Mouse (Mus musculus): ENCODE results near the gene Fbxo17. TPM values are rescaled to one million over a fixed set of nuclear protein-coding genes. Genes with fewer than 3 reads are reported as not detected.

Fbxo17 gene
- polyA plus RNA-seq, 1 experiment from 2014 or later = 10.9 TPM

DNA sequence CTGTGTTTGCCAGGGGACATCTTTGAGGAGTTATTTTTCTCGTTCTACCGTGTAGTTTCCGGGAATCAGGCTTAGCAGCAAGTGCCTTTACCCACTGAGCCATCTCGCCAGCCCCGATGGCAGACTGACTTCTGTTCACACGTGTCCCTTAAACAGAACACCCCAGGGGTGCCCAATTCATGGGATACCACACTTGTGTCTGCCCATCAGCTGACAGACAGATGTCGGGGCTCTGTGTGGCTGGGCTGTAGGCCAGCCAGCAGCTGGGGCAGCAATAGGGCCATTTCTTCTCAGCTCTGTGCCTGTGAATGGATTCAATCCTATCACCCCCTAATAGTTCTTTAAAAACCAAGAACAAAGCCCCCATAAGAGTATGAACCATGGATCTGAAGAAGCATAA, 58.5 kb downstream of the Fbxo17 start:
- Histone ChIP-seq H3K27me3 (replicated peaks; ENCODE audit: insufficient read depth, low read length) (no peaks in the 10 kb centered on the region), H3K36me3 (ENCODE audit: insufficient read depth, low read length) (no peaks in the 10 kb centered on the region), H3K4me2 (replicated peaks; ENCODE audit: low read depth, low read length) (no peak overlapping the region), H3K4me1 (ENCODE audit: insufficient read depth, low read depth, low read length) (no peaks in the 10 kb centered on the region), H3K4me3 (ENCODE audit: low read depth, low read length) (no peak overlapping the region), H3K9ac (replicated peaks; ENCODE audit: low read depth) (no peak overlapping the region), H3K27ac (ENCODE audit: low read length) (no peak overlapping the region), H3K9me3 (ENCODE audit: low read length) (no peaks in the 10 kb centered on the region)
- WGBS = 90% methylated on average over 7 of the region's 7 CpGs
- TF ChIP-seq CTCF (IDR thresholded peaks at IDR 0.05) (no peak), EP300 (IDR thresholded peaks at IDR 0.05) (no peak)
- ATAC-seq (no peak), DNase-seq (ENCODE audit: low spot score) (no peak)

- Histone ChIP-seq H3K4me1 (ENCODE audit: insufficient read depth, low read depth, low read length) (no peaks in the 10 kb centered on the region), H3K27me3 (replicated peaks; ENCODE audit: insufficient read depth, low read length) (no peaks in the 10 kb centered on the region), H3K9me3 (ENCODE audit: low read length) (no peaks in the 10 kb centered on the region), H3K9ac (replicated peaks; ENCODE audit: low read depth) (no peak overlapping the region), H3K27ac (ENCODE audit: low read length) (no peak overlapping the region), H3K4me3 (ENCODE audit: low read depth, low read length) (no peak overlapping the region), H3K36me3 (ENCODE audit: insufficient read depth, low read length) (no peaks in the 10 kb centered on the region), H3K4me2 (replicated peaks; ENCODE audit: low read depth, low read length) (no peak overlapping the region)
- WGBS = 82% methylated on average over 9 of the region's 9 CpGs
- DNase-seq (ENCODE audit: low spot score) = no peak
- ATAC-seq = no peak
- no peak for TF ChIP-seq CTCF (IDR thresholded peaks at IDR 0.05)
- no peak for TF ChIP-seq EP300 (IDR thresholded peaks at IDR 0.05)
These were observed 62.2 kb downstream of the Fbxo17 start for GRCm38 (mm10) chr7:28778825-28779224.

DNA sequence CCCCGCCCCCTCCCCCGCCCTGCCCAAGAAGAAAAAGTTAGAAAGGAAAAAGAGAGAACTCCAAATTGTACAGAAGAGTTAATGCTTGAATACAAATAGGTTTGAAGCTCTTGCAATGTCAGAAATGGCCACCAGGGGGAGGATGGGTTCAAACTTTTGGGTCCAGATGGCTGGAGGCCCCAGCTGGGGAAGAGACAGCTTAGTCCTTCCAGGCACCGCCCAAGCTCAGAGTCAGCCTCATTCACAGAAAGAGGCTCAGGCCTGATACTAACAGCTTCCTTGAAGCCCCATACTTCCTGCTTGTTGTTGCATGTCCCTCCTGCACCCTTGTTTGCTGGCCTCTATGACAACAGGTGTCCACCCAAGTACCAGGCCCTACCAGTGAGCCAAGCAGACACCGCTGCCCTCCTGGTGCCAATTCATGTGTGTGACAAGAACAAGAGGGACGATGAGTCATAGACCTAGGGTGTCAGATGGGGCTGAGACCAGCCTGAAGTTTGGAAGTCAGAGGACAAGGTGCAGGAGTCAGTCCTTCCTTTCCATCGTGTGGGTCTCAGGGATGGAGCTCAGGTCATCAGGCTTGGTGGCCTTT, 63.6 kb downstream of the Fbxo17 start:
- H3K27ac ChIP-seq (ENCODE audit: low read length) = no peak overlapping the region
- TF ChIP-seq CTCF (IDR thresholded peaks at IDR 0.05) (peak; percentile 84), EP300 (IDR thresholded peaks at IDR 0.05) (peak; percentile 20; the same call in 1 of the 2 replicates)
- H3K4me3 ChIP-seq (ENCODE audit: low read depth, low read length) = no peak overlapping the region

GRCm38 (mm10) chr7:28780857-28781256, 64.3 kb downstream of the Fbxo17 start:
- H3K27ac ChIP-seq (ENCODE audit: low read length) = no peak overlapping the region
- WGBS = 72% methylated on average over 7 of the region's 7 CpGs

More for the DNA sequence above, 63.6 kb downstream of the Fbxo17 start:
- no peaks in the 10 kb centered on the region for H3K4me1 ChIP-seq (ENCODE audit: insufficient read depth, low read depth, low read length)
- 45% methylated on average over 6 of the region's 6 CpGs for WGBS
- no peaks in the 10 kb centered on the region for H3K27me3 ChIP-seq (replicated peaks; ENCODE audit: insufficient read depth, low read length)
- H3K36me3 ChIP-seq (ENCODE audit: insufficient read depth, low read length) = no peaks in the 10 kb centered on the region; the same call in none of the 2 replicates
- H3K9ac ChIP-seq (replicated peaks; ENCODE audit: low read depth) = no peak overlapping the region
- no peak overlapping the region for H3K4me2 ChIP-seq (replicated peaks; ENCODE audit: low read depth, low read length)
- ATAC-seq (peak; percentile 83), DNase-seq (ENCODE audit: low spot score) (peak; percentile 92)
- H3K9me3 ChIP-seq (ENCODE audit: low read length) = no peaks in the 10 kb centered on the region

DNA sequence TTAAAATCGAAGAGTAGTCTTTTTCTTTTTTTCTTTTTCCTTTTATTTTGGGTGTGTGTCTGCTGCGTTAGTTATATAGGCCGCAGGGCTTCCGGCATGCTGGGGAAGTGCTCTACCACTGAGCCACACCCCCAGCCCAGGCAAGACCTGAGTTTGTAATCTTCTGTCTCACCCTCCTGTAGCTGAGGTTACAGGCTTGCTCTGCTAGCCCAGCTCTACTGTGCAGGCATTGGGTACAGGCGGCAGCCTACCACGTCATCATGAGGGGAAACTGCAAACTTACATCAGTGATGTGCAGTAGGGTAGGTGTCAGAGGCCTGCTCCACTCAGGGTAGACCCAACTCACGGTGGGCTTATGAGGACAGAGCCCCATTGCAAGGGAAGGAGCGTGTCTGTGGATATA, 64.7 kb downstream of the Fbxo17 start:
- no peaks in the 10 kb centered on the region for H3K4me1 ChIP-seq (ENCODE audit: insufficient read depth, low read depth, low read length)
- H3K27ac ChIP-seq (ENCODE audit: low read length) = no peak overlapping the region
- H3K27me3 ChIP-seq (replicated peaks; ENCODE audit: insufficient read depth, low read length) = no peaks in the 10 kb centered on the region
- no peak for TF ChIP-seq EP300 (IDR thresholded peaks at IDR 0.05)
- no peak for TF ChIP-seq CTCF (IDR thresholded peaks at IDR 0.05)
- H3K4me2 ChIP-seq (replicated peaks; ENCODE audit: low read depth, low read length) = no peak overlapping the region
- ATAC-seq (no peak), DNase-seq (ENCODE audit: low spot score) (no peak)
- no peak overlapping the region for H3K4me3 ChIP-seq (ENCODE audit: low read depth, low read length)
- 85% methylated on average over 8 of the region's 8 CpGs for WGBS
- H3K9me3 ChIP-seq (ENCODE audit: low read length) = no peaks in the 10 kb centered on the region
- no peaks in the 10 kb centered on the region; the same call in none of the 2 replicates for H3K36me3 ChIP-seq (ENCODE audit: insufficient read depth, low read length)
- H3K9ac ChIP-seq (replicated peaks; ENCODE audit: low read depth) = no peak overlapping the region

More at GRCm38 (mm10) chr7:28780857-28781256, 64.3 kb downstream of the Fbxo17 start:
- no peaks in the 10 kb centered on the region for H3K9me3 ChIP-seq (ENCODE audit: low read length)
- H3K4me3 ChIP-seq (ENCODE audit: low read depth, low read length) = no peak overlapping the region
- no peak overlapping the region for H3K4me2 ChIP-seq (replicated peaks; ENCODE audit: low read depth, low read length)
- TF ChIP-seq EP300 (IDR thresholded peaks at IDR 0.05) = no peak
- TF ChIP-seq CTCF (IDR thresholded peaks at IDR 0.05) = no peak
- no peaks in the 10 kb centered on the region for H3K4me1 ChIP-seq (ENCODE audit: insufficient read depth, low read depth, low read length)
- no peaks in the 10 kb centered on the region for H3K27me3 ChIP-seq (replicated peaks; ENCODE audit: insufficient read depth, low read length)
- H3K9ac ChIP-seq (replicated peaks; ENCODE audit: low read depth) = no peak overlapping the region
- no peak for DNase-seq (ENCODE audit: low spot score)
- H3K36me3 ChIP-seq (ENCODE audit: insufficient read depth, low read length) = no peaks in the 10 kb centered on the region; the same call in none of the 2 replicates
- ATAC-seq = no peak

GRCm38 (mm10) chr7:28785161-28785560, 68.6 kb downstream of the Fbxo17 start:
- ATAC-seq = no peak
- 78% methylated on average over 4 of the region's 5 CpGs for WGBS
- Histone ChIP-seq H3K4me2 (replicated peaks; ENCODE audit: low read depth, low read length) (no peak overlapping the region), H3K9ac (replicated peaks; ENCODE audit: low read depth) (no peak overlapping the region), H3K4me1 (ENCODE audit: insufficient read depth, low read depth, low read length) (no peaks in the 10 kb centered on the region), H3K27ac (ENCODE audit: low read length) (no peak overlapping the region), H3K36me3 (ENCODE audit: insufficient read depth, low read length) (peaks cover 5% of the 10 kb centered on the region), H3K9me3 (ENCODE audit: low read length) (no peaks in the 10 kb centered on the region), H3K4me3 (ENCODE audit: low read depth, low read length) (no peak overlapping the region), H3K27me3 (replicated peaks; ENCODE audit: insufficient read depth, low read length) (no peaks in the 10 kb centered on the region)
- TF ChIP-seq EP300 (IDR thresholded peaks at IDR 0.05) (no peak), CTCF (IDR thresholded peaks at IDR 0.05) (no peak)
- no peak for DNase-seq (ENCODE audit: low spot score)

Other genes starting within 250 kb of the Fbxo17 start
- gene Ifnl2, start 206.3 kb upstream of the Fbxo17 start, polyA plus RNA-seq (2015; fragmentation: Nextera tagmentation; extraction: Ambion mirVana) = not detected in 2 replicates
- not detected in 2 replicates for gene Ifnl3, start 194.0 kb upstream of the Fbxo17 start, polyA plus RNA-seq (2015; fragmentation: Nextera tagmentation; extraction: Ambion mirVana)
- gene Sycn, start 175.9 kb upstream of the Fbxo17 start, polyA plus RNA-seq (2015; fragmentation: Nextera tagmentation; extraction: Ambion mirVana) = not detected in 2 replicates
- gene Nccrp1, start 169.6 kb upstream of the Fbxo17 start, polyA plus RNA-seq (2015; fragmentation: Nextera tagmentation; extraction: Ambion mirVana) = not detected in 2 replicates
- 12.9 and 13.4 TPM in 2 replicates for gene Samd4b, start 118.7 kb upstream of the Fbxo17 start, polyA plus RNA-seq (2015; fragmentation: Nextera tagmentation; extraction: Ambion mirVana)
- 36.3 and 38.2 TPM in 2 replicates for gene Pak4, start 118.6 kb upstream of the Fbxo17 start, polyA plus RNA-seq (2015; fragmentation: Nextera tagmentation; extraction: Ambion mirVana)
- not detected in 2 replicates for gene Acp7, start 85.5 kb upstream of the Fbxo17 start, polyA plus RNA-seq (2015; fragmentation: Nextera tagmentation; extraction: Ambion mirVana)
- gene Fbxo27, start 24.0 kb upstream of the Fbxo17 start, polyA plus RNA-seq (2015; fragmentation: Nextera tagmentation; extraction: Ambion mirVana) = 2.3 and 2.8 TPM in 2 replicates
- 99.7 and 101 TPM in 2 replicates for gene Mrps12, start 25.0 kb downstream of the Fbxo17 start, polyA plus RNA-seq (2015; fragmentation: Nextera tagmentation; extraction: Ambion mirVana)
- 6.0 and 7.0 TPM in 2 replicates for gene Sars2, start 25.2 kb downstream of the Fbxo17 start, polyA plus RNA-seq (2015; fragmentation: Nextera tagmentation; extraction: Ambion mirVana)
- not detected in 2 replicates for gene Ccer2, start 39.4 kb downstream of the Fbxo17 start, polyA plus RNA-seq (2015; fragmentation: Nextera tagmentation; extraction: Ambion mirVana)
- 55.4 and 57.1 TPM in 2 replicates for gene Sirt2, start 49.9 kb downstream of the Fbxo17 start, polyA plus RNA-seq (2015; fragmentation: Nextera tagmentation; extraction: Ambion mirVana)
- 42.3 and 42.7 TPM in 2 replicates for gene Nfkbib, start 50.7 kb downstream of the Fbxo17 start, polyA plus RNA-seq (2015; fragmentation: Nextera tagmentation; extraction: Ambion mirVana)
- 10.2 and 12.9 TPM in 2 replicates for gene Rinl, start 72.2 kb downstream of the Fbxo17 start, polyA plus RNA-seq (2015; fragmentation: Nextera tagmentation; extraction: Ambion mirVana)
- gene Hnrnpl, start 91.7 kb downstream of the Fbxo17 start, polyA plus RNA-seq (2015; fragmentation: Nextera tagmentation; extraction: Ambion mirVana) = 151 and 154 TPM in 2 replicates
- 287 and 308 TPM in 2 replicates for gene Ech1, start 108.4 kb downstream of the Fbxo17 start, polyA plus RNA-seq (2015; fragmentation: Nextera tagmentation; extraction: Ambion mirVana)
- gene Lgals4, start 117.0 kb downstream of the Fbxo17 start, polyA plus RNA-seq (2015; fragmentation: Nextera tagmentation; extraction: Ambion mirVana) = 14.9 and 15.6 TPM in 2 replicates
- gene Lgals7, start 147.0 kb downstream of the Fbxo17 start, polyA plus RNA-seq (2015; fragmentation: Nextera tagmentation; extraction: Ambion mirVana) = 2.2 and 3.0 TPM in 2 replicates
- 0.27 and 0.33 TPM in 2 replicates for gene Capn12, start 164.6 kb downstream of the Fbxo17 start, polyA plus RNA-seq (2015; fragmentation: Nextera tagmentation; extraction: Ambion mirVana)
- 202 and 218 TPM in 2 replicates for gene Actn4, start 245.5 kb downstream of the Fbxo17 start, polyA plus RNA-seq (2015; fragmentation: Nextera tagmentation; extraction: Ambion mirVana)